Comparison of ENCODE assay signal across 1 mouse cellular context in genomic region chr5:122391786-122392180, GRCm38 (mm10).
TF ChIP-seq lines count a peak whose summit lies in the region.

Arpc3 (plus strand) TSS chr5:122391878.

TF ChIP-seq in MEL, 35 proteins besides CTCF, POLR2A, EP300 and RAD21 (continued from another document):
- peak; percentile 89 for TF ChIP-seq SIN3A (IDR thresholded peaks at IDR 0.05; ENCODE audit: low read length)
- peak; percentile 88 for TF ChIP-seq NELFE (IDR thresholded peaks at IDR 0.05; ENCODE audit: low read depth, low read length)
- TF ChIP-seq ZMIZ1 (IDR thresholded peaks at IDR 0.05; ENCODE audit: low read depth, low read length): peak; percentile 84
- no peak for TF ChIP-seq GABPA (IDR thresholded peaks at IDR 0.05; ENCODE audit: low read depth, low read length)
- peak; percentile 75 for TF ChIP-seq SMC3 (IDR thresholded peaks at IDR 0.05; ENCODE audit: low read depth, low read length)
- peak; percentile 87 for TF ChIP-seq HCFC1 (IDR thresholded peaks at IDR 0.05; ENCODE audit: low read depth, low read length)
